Mouse (Mus musculus): ENCODE measurements around the gene Gm36079. TPM values are rescaled to one million over a fixed set of nuclear protein-coding genes. Genes with fewer than 3 reads are reported as not detected.
A peak's percentile ranks its signal among the peaks of the same experiment; 100 is the strongest.
"Not testable (repeated sequence)": the region's sequence is repeated elsewhere in the genome, so short reads cannot be mapped to it uniquely, and the experiment has no call there.

Gm36079 gene
- polyA plus RNA-seq, 1 experiment from 2014 or later = not detected

GRCm38 (mm10) chr13:120035151-120035550 is 8.3 kb upstream of the Gm36079 start:
- WGBS = 2% methylated on average over 12 of the region's 18 CpGs

GRCm38 (mm10) chr13:120034637-120035036 is 7.8 kb upstream of the Gm36079 start:
- not testable (repeated sequence) for H3K4me3 ChIP-seq; H3K9ac ChIP-seq; H3K4me1 ChIP-seq; ATAC-seq (ENCODE audit: low FRiP score, low read depth); H3K36me3 ChIP-seq; H3K27ac ChIP-seq; H3K9me3 ChIP-seq; H3K4me2 ChIP-seq (replicated peaks)
- peaks cover 26% of the 10 kb centered on the region for H3K27me3 ChIP-seq
- 0% methylated on average over 3 of the region's 10 CpGs for WGBS

More at GRCm38 (mm10) chr13:120035151-120035550, 8.3 kb upstream of the Gm36079 start:
- H3K36me3 ChIP-seq; H3K4me3 ChIP-seq; H3K27ac ChIP-seq; H3K4me2 ChIP-seq (replicated peaks); H3K9me3 ChIP-seq; H3K4me1 ChIP-seq; ATAC-seq (ENCODE audit: low FRiP score, low read depth); H3K9ac ChIP-seq: not testable (repeated sequence)
- H3K27me3 ChIP-seq = peaks cover 26% of the 10 kb centered on the region

GRCm38 (mm10) chr13:120033516-120034190 is 6.8 kb upstream of the Gm36079 start:
- not testable (repeated sequence) for H3K27ac ChIP-seq; H3K9ac ChIP-seq; H3K36me3 ChIP-seq; ATAC-seq (ENCODE audit: low FRiP score, low read depth); H3K4me2 ChIP-seq (replicated peaks); H3K9me3 ChIP-seq; H3K4me3 ChIP-seq; H3K4me1 ChIP-seq
- peaks cover 24% of the 10 kb centered on the region for H3K27me3 ChIP-seq
- WGBS = 2% methylated on average over 19 of the region's 19 CpGs

- not testable (repeated sequence) for H3K4me1 ChIP-seq; H3K36me3 ChIP-seq; H3K9me3 ChIP-seq; ATAC-seq (ENCODE audit: low FRiP score, low read depth); H3K27ac ChIP-seq; H3K4me3 ChIP-seq; H3K4me2 ChIP-seq (replicated peaks); H3K9ac ChIP-seq
- under 1% methylated on average over 16 of the region's 16 CpGs for WGBS
- H3K27me3 ChIP-seq = peaks cover 12% of the 10 kb centered on the region
These were observed 4.9 kb upstream of the Gm36079 start for GRCm38 (mm10) chr13:120031676-120032075.

- not testable (repeated sequence) for H3K9ac ChIP-seq; H3K4me2 ChIP-seq (replicated peaks); H3K4me1 ChIP-seq; H3K9me3 ChIP-seq; H3K27ac ChIP-seq; H3K36me3 ChIP-seq; H3K4me3 ChIP-seq; ATAC-seq (ENCODE audit: low FRiP score, low read depth)
- 1% methylated on average over 11 of the region's 11 CpGs for WGBS
- peaks cover 17% of the 10 kb centered on the region for H3K27me3 ChIP-seq
These were observed 557 bp upstream of the Gm36079 start for GRCm38 (mm10) chr13:120027368-120027767.

- H3K27me3 ChIP-seq = peaks cover 17% of the 10 kb centered on the region
- H3K9ac ChIP-seq; H3K4me2 ChIP-seq (replicated peaks); H3K9me3 ChIP-seq; H3K4me1 ChIP-seq; H3K36me3 ChIP-seq; H3K27ac ChIP-seq; H3K4me3 ChIP-seq: not testable (repeated sequence)
- peak; percentile 54; the same call in 1 of the 2 replicates for ATAC-seq (ENCODE audit: low FRiP score, low read depth)
- WGBS = 0% methylated on average over 3 of the region's 13 CpGs
These were observed 438 bp downstream of the Gm36079 start for GRCm38 (mm10) chr13:120026373-120026772.

GRCm38 (mm10) chr13:120025576-120025975 is 1.2 kb downstream of the Gm36079 start:
- not testable (repeated sequence) for H3K9ac ChIP-seq; H3K27ac ChIP-seq; H3K4me2 ChIP-seq (replicated peaks); H3K36me3 ChIP-seq; H3K4me1 ChIP-seq; H3K9me3 ChIP-seq; H3K4me3 ChIP-seq; ATAC-seq (ENCODE audit: low FRiP score, low read depth)
- peaks cover 17% of the 10 kb centered on the region for H3K27me3 ChIP-seq
- WGBS = 9% methylated on average over 4 of the region's 4 CpGs

GRCm38 (mm10) chr13:120025004-120025403 is 1.8 kb downstream of the Gm36079 start:
- H3K4me1 ChIP-seq; H3K9me3 ChIP-seq; H3K36me3 ChIP-seq; H3K27ac ChIP-seq; H3K9ac ChIP-seq; H3K4me2 ChIP-seq (replicated peaks); H3K4me3 ChIP-seq; ATAC-seq (ENCODE audit: low FRiP score, low read depth): not testable (repeated sequence)
- WGBS = 1% methylated on average over 21 of the region's 21 CpGs
- peaks cover 17% of the 10 kb centered on the region for H3K27me3 ChIP-seq

- not testable (repeated sequence) for H3K9ac ChIP-seq; H3K4me3 ChIP-seq; H3K4me2 ChIP-seq (replicated peaks); ATAC-seq (ENCODE audit: low FRiP score, low read depth); H3K27ac ChIP-seq; H3K4me1 ChIP-seq; H3K36me3 ChIP-seq; H3K9me3 ChIP-seq
- 8% methylated on average over 9 of the region's 9 CpGs for WGBS
- peaks cover 17% of the 10 kb centered on the region for H3K27me3 ChIP-seq
These were observed 2.2 kb downstream of the Gm36079 start for GRCm38 (mm10) chr13:120024581-120024980.

- ATAC-seq (ENCODE audit: low FRiP score, low read depth); H3K9me3 ChIP-seq; H3K4me3 ChIP-seq; H3K4me1 ChIP-seq; H3K4me2 ChIP-seq (replicated peaks); H3K9ac ChIP-seq; H3K36me3 ChIP-seq; H3K27ac ChIP-seq: not testable (repeated sequence)
- H3K27me3 ChIP-seq = peaks cover 17% of the 10 kb centered on the region
- no CpG with 5 or more reads among the region's 1 CpGs for WGBS
These were observed 5.3 kb downstream of the Gm36079 start for GRCm38 (mm10) chr13:120021477-120021876.

- not testable (repeated sequence) for H3K36me3 ChIP-seq; H3K4me3 ChIP-seq; ATAC-seq (ENCODE audit: low FRiP score, low read depth); H3K4me1 ChIP-seq; H3K9me3 ChIP-seq; H3K27ac ChIP-seq; H3K4me2 ChIP-seq (replicated peaks); H3K27me3 ChIP-seq; H3K9ac ChIP-seq
- WGBS = 3% methylated on average over 8 of the region's 32 CpGs
These were observed 11.3 kb downstream of the Gm36079 start for GRCm38 (mm10) chr13:120015348-120016007.

GRCm38 (mm10) chr13:120013962-120014361 is 12.8 kb downstream of the Gm36079 start:
- H3K36me3 ChIP-seq; ATAC-seq (ENCODE audit: low FRiP score, low read depth); H3K9me3 ChIP-seq; H3K4me1 ChIP-seq; H3K27ac ChIP-seq; H3K9ac ChIP-seq; H3K4me2 ChIP-seq (replicated peaks); H3K27me3 ChIP-seq; H3K4me3 ChIP-seq: not testable (repeated sequence)
- WGBS = no CpG with 5 or more reads among the region's 2 CpGs

- H3K4me2 ChIP-seq (replicated peaks); H3K36me3 ChIP-seq; ATAC-seq (ENCODE audit: low FRiP score, low read depth); H3K4me1 ChIP-seq; H3K9me3 ChIP-seq; H3K4me3 ChIP-seq; H3K27me3 ChIP-seq; H3K9ac ChIP-seq; H3K27ac ChIP-seq: not testable (repeated sequence)
- no CpG with 5 or more reads among the region's 5 CpGs for WGBS
These were observed 13.3 kb downstream of the Gm36079 start for GRCm38 (mm10) chr13:120013544-120013943.
